Mouse (Mus musculus): Measurements from ENCODE around the gene Cryba4.

Gene Cryba4

GRCm38 (mm10) chr5:112252400-112252799 lies at the start of gene Cryba4:
TSS of gene Cryba4 (minus strand) at chr5:112252518.
- no peak for ATAC-seq (ENCODE audit: insufficient number of reproducible peaks, low FRiP score, low TSS enrichment)

- no peak for ATAC-seq (ENCODE audit: insufficient number of reproducible peaks, low FRiP score, low TSS enrichment)
Measured at GRCm38 (mm10) chr5:112301694-112302093, 49.4 kb upstream of the Cryba4 start.

DNA sequence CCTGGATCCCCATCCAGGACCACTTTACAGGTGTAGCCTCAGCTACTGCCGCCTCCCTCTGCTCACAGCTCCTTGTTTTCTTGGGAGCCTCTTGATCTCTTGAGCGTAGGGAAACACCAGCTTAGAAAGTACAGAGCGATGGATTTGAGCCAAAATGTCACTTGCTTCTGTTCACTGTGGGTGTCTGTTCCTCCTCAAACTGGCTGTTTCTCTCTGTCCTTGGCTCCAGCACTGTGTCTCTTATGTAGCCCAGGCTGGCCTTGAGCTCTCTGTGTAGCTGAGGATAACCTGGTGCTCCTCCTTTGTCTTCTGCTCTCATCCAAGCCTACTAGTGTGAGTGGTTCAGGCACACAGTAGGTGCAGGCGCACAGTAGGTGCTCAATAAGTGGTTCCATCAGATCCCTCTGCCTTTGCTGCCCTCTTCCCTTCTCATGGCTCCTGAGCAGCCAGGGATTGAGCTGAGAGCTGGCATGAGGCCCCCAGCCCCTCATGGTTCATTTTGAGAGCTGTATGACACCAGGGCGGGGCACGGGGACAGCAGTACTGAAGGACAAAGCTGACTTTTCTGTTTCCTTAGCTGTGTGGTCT lies 48.5 kb upstream of the Cryba4 start:
- no peak for ATAC-seq (ENCODE audit: insufficient number of reproducible peaks, low FRiP score, low TSS enrichment)

GRCm38 (mm10) chr5:112300112-112300511 lies 47.8 kb upstream of the Cryba4 start:
- no peak for ATAC-seq (ENCODE audit: insufficient number of reproducible peaks, low FRiP score, low TSS enrichment)

GRCm38 (mm10) chr5:112299399-112299798 lies 47.1 kb upstream of the Cryba4 start:
- ATAC-seq (ENCODE audit: insufficient number of reproducible peaks, low FRiP score, low TSS enrichment), result no peak

DNA sequence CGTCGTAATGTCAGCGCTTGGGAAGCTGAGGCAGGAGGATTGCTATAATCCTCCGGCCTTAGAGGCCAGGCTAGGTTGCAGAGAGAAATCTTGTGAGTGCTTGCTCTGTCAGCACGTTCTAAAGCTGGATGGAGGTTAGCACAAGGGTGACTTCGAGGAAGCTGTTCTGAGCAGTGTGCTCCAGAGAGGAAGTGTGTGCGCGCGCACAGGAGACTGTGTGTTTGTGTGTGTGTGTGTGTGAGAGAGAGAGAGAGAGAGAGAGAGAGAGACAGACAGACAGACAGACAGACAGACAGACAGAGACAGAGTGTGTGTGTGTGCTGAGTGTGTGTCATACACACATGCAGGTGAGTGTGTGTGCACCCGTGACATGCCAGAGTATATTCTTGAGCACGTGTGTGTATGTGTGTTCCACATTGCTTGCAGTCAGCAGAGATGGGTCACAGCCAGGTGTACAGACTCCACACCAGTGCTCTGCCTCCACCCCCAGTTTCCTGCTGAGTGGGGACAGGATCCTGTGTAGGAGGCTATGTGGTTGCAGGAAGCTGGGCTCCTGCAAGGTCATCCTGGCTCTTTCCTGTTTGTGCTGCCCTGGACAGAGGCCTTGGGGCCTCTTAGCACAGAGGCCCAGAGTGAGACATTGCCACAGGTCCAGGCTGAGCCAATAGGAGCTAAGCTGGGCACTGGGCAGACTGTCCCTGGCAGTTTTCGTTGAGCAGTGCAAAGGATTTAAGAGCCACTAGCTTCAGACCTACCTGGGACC lies 46.1 kb upstream of the Cryba4 start:
- ATAC-seq (ENCODE audit: insufficient number of reproducible peaks, low FRiP score, low TSS enrichment), result peak; percentile 38; the same call in 1 of the 2 replicates

GRCm38 (mm10) chr5:112297257-112297656 lies 44.9 kb upstream of the Cryba4 start:
- ATAC-seq (ENCODE audit: insufficient number of reproducible peaks, low FRiP score, low TSS enrichment), result no peak

DNA sequence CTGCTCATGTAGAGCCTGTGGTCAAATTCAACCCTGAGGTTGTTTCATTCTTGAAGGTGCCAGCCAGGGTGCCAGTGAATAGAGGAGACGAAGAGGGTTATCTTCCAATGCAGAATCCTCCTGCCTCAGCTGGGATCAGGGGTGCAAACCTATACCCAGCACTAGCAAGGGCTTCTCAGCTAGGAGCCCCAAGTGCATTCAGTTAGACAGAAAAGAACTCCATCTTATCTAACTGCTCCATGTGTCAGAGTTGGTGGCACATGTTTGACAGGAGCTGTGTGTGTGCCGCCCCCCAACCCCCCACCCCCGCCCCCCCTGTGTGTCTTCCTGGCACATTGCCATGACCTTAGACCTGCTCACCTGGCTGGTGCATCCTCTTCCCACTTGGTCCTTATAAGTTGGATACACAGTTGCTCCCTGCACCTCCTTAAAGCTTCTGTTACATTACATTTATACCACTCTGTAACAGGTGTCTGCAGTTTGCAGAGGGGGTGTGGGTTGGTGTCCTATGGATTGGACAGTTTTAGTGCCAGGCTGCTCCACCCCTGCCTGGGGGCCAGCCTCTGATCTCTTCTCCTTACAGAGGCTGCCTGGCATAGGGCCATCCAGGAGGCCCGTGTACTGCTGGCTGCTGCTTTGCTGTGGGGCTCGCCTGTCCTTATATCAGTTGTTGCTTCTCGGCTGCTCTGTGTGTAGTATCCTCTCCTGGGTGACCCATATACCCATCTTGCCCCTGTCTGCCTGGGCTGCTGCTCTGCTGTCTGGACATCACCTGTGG lies 44.3 kb upstream of the Cryba4 start:
- no peak for ATAC-seq (ENCODE audit: insufficient number of reproducible peaks, low FRiP score, low TSS enrichment)

DNA sequence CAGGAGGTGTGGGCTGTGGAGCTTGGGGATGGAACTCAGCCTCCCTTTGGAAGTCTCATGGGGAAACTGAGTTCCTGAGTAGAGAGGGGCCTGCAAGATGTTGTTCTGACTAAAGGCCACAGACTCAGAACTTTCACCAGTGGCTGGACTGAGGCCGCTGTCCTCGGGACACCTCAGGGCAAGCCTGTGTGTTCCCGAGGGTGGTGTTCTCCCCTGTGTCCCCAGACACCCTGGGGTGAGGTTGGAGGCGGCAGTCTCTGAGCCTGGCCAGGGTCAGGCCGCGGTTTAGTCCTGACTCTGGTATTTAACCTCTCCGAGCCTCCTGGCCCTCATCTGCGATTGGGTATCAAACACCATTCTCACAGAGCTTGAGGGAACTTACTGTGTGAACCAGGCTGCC lies 43.2 kb upstream of the Cryba4 start:
- no peak for ATAC-seq (ENCODE audit: insufficient number of reproducible peaks, low FRiP score, low TSS enrichment)

DNA sequence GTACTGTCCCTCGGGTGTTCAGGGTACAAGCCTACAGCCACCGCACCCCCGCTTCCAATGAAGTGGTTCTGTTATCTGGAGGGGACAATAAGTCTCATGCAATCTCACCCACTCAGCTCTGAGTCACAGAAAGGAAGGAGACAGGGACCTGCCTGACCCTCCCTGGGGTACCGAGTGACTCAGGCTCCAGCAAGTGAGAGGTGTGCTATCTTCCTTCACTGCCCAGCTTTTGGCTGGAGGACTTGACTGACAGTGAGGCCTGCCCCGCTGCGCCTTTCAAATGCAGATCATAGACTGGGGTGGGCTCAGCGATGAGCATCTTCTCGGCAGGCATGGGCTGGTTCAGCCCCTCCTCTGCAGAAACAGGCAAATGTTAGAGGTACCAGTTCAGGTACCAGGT lies 42.8 kb upstream of the Cryba4 start:
- no peak for ATAC-seq (ENCODE audit: insufficient number of reproducible peaks, low FRiP score, low TSS enrichment)

DNA sequence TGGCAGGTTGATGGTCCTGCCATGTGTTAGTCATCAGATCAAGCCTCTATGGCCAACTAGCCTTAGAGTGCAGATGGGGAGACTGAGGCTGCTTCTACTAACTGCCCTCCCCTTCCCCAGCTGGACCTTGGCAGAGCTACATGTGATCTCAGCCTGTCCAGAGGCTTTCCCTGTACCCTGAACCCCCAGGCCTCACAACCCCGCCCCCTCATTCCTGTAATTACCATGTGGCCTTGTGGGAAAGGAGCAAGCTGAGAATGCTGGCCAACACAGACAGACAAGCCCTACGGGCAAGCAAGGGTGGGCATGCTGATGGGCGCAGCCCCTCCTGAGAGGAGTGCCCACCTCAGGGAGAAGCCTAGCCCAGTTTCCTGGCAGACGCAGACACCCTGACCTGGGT lies 42.4 kb upstream of the Cryba4 start:
- no peak for ATAC-seq (ENCODE audit: insufficient number of reproducible peaks, low FRiP score, low TSS enrichment)

- no peak for ATAC-seq (ENCODE audit: insufficient number of reproducible peaks, low FRiP score, low TSS enrichment)
Measured at GRCm38 (mm10) chr5:112293800-112294199, 41.5 kb upstream of the Cryba4 start.

- no peak for ATAC-seq (ENCODE audit: insufficient number of reproducible peaks, low FRiP score, low TSS enrichment)
Measured at GRCm38 (mm10) chr5:112292343-112292980, 40.1 kb upstream of the Cryba4 start.

DNA sequence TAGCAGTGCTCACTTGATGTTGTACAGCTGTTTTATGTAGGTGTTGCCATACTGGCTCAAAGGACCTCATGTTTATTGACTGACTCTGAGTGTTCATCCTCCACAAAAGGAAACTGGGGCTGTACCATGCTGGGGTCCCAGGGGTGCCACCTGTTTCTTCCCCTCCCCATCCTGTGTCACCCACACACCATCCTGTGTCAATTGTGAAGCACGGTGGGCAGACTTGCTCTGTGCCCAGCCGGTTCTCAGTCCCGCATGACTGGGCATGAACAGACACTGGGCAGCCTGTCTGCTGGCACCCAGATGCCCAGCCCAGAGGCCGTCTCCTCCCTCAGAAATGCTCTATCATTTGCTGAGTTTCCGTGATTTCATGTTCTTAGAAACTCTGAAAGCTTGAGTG lies 39.5 kb upstream of the Cryba4 start:
- no peak for ATAC-seq (ENCODE audit: insufficient number of reproducible peaks, low FRiP score, low TSS enrichment)

- ATAC-seq (ENCODE audit: insufficient number of reproducible peaks, low FRiP score, low TSS enrichment), result no peak
Measured at GRCm38 (mm10) chr5:112290536-112290880, 38.2 kb upstream of the Cryba4 start.

- ATAC-seq (ENCODE audit: insufficient number of reproducible peaks, low FRiP score, low TSS enrichment), result no peak
Measured at GRCm38 (mm10) chr5:112289819-112290535, 37.7 kb upstream of the Cryba4 start.

DNA sequence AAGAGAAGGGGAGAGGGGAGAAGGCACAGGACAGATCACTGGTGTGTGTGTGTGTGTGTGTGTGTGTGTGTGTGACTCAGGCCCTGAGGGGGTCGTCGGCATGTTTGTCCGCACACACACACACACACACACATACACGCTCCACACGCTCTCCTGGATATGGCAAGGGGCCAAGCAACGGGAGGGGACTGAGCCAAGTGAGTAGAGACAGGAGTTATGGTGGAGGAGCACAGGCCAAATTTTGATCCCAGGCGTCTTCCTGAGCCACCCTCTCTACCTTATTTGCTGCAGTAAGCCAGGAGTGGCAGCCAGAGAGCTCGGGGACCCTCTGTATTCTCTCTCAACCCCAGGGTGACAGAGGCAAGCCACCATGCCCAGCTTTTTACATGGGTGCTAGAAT lies 36.9 kb upstream of the Cryba4 start:
- no peak for ATAC-seq (ENCODE audit: insufficient number of reproducible peaks, low FRiP score, low TSS enrichment)

GRCm38 (mm10) chr5:112288193-112289141 lies 36.1 kb upstream of the Cryba4 start:
- no peak for ATAC-seq (ENCODE audit: insufficient number of reproducible peaks, low FRiP score, low TSS enrichment)

DNA sequence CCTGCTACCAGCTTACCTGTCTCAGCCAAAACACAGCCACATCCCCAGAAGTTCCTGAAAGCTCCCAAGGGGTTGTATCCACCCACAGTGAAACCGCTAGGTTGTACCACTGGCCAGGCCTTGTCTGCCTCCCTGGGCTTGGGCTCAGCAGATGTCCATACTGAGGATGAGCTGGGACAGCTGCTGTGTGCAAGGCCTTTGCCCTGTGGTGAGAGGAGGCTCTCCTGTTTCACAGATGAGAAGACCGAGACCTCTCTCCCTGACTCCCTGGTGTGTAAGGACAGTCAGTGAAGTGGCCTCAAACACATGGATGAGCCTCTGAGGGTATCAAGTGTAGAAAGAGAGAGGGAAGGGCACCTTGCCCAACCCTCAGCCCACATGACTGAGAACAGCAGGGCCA lies 35.3 kb upstream of the Cryba4 start:
- no peak for ATAC-seq (ENCODE audit: insufficient number of reproducible peaks, low FRiP score, low TSS enrichment)

All from cerebellum, adult (tissue).